Mouse (Mus musculus): Measurements from ENCODE around the gene Dll4.

DNA sequence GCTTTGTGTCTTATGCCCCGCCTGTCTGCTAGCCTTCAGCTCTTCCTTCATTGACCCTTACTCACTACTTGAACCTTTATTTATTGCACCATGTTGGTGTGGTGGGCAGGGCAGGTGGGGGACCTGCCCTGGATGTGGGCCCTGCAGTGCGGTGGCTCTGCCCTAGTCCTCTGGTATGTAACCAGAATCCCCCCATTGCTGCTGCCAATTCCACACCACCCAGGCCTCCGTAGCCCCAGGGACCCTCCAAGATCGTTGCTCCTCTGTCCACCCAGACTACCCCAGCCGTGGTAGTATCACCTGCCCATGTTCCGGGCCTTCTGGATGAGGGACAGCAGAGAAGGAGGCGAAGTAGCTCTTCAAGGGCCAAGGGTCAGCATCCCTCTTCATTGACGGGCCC lies 28.1 kb downstream of the Dll4 start:
- no peak for TF ChIP-seq POLR2A (IDR thresholded peaks at IDR 0.05; ENCODE audit: borderline replicate concordance, extremely low read depth, insufficient read depth, insufficient read length, poor library complexity, severe bottlenecking)
- TF ChIP-seq CTCF (IDR thresholded peaks at IDR 0.05; ENCODE audit: borderline replicate concordance, extremely low read depth, insufficient read depth, insufficient read length): no peak

Measured in brain, embryonic 14.5 days (tissue).